Mouse (Mus musculus) spleen, embryonic (tissue): ENCODE measurements around the gene Cacng5.

ENCODE experiments used
- CTCF ChIA-PET: fragments of 350-600 bp; sonication (Branson Sonifier 250); formaldehyde crosslinking; loops from one replicate; lab custom pipeline; 2022; lab: Charles Lee

Cacng5 gene

GRCm38 (mm10) chr11:107887342-107887741, 27.5 kb downstream of the Cacng5 start:
- CTCF ChIA-PET, result no interaction called here

- CTCF ChIA-PET, result no interaction called here
These were observed 38.0 kb downstream of the Cacng5 start for GRCm38 (mm10) chr11:107876840-107877239.

GRCm38 (mm10) chr11:107875861-107876494, 38.9 kb downstream of the Cacng5 start:
- CTCF ChIA-PET, result interaction anchor here (0.5 kb wide), 1 partner anchor 16 kb away, joined by 3 read pairs; no protein-coding TSS in a partner anchor

- CTCF ChIA-PET, result no interaction called here
These were observed 42.1 kb downstream of the Cacng5 start for GRCm38 (mm10) chr11:107872743-107873142.

- CTCF ChIA-PET, result no interaction called here
These were observed 47.3 kb downstream of the Cacng5 start for GRCm38 (mm10) chr11:107867509-107867908.

GRCm38 (mm10) chr11:107865128-107865527, 49.7 kb downstream of the Cacng5 start:
- CTCF ChIA-PET, result interaction anchor here (1.0 kb wide), 1 partner anchor 13 kb away, joined by 3 read pairs; no protein-coding TSS in a partner anchor

- CTCF ChIA-PET, result no interaction called here
These were observed 50.8 kb downstream of the Cacng5 start for GRCm38 (mm10) chr11:107864024-107864423.

GRCm38 (mm10) chr11:107861738-107862137, 53.1 kb downstream of the Cacng5 start:
- CTCF ChIA-PET, result no interaction called here

GRCm38 (mm10) chr11:107859871-107860270, 55.0 kb downstream of the Cacng5 start:
- CTCF ChIA-PET, result interaction anchor here (0.7 kb wide), 1 partner anchor 16 kb away, joined by 3 read pairs; no protein-coding TSS in a partner anchor

- CTCF ChIA-PET, result interaction anchor here (0.7 kb wide), 1 partner anchor 17 kb away, joined by 3 read pairs; no protein-coding TSS in a partner anchor
These were observed 55.6 kb downstream of the Cacng5 start for GRCm38 (mm10) chr11:107859288-107859687.

GRCm38 (mm10) chr11:107853088-107853487, 61.8 kb downstream of the Cacng5 start:
- CTCF ChIA-PET, result interaction anchor here (0.6 to 0.7 kb wide), 2 partner anchors 12 to 545 kb away, joined by 3 read pairs; no protein-coding TSS in a partner anchor

- CTCF ChIA-PET, result no interaction called here
These were observed 65.2 kb downstream of the Cacng5 start for GRCm38 (mm10) chr11:107849621-107850020.

GRCm38 (mm10) chr11:107844175-107844574, 70.7 kb downstream of the Cacng5 start:
- CTCF ChIA-PET, result no interaction called here

GRCm38 (mm10) chr11:107833351-107834040, 81.4 kb downstream of the Cacng5 start:
- CTCF ChIA-PET, result no interaction called here
